Comparison of ENCODE assay signal across 13 mouse cellular contexts in the genomic region with DNA sequence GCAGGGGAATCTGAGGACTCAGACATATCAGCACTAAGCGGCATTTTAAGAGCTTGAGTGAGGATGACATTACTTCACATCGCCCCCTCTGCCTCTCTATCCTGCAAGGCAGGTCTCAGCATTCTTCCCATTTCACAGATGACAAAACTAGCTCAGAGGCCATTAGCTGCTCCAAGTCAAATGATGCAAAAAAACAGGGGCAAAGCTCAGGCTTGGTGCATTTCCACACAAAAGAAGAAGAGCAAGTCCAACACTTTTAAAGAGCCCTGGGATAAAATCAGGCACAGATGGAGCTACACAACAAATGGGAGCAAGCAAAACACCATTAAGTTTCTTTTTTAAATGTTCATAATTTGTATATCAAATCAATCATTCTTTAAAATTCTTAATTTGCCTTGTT. TPM values are rescaled to one million over a fixed set of nuclear protein-coding genes. Genes with fewer than 3 reads are reported as not detected.
DNase-seq lines count a peak whose midpoint lies in the region; ATAC-seq and TF ChIP-seq lines count a peak whose summit lies in the region.
"Had no signal": no experiment of that assay in that cellular context is flagged by ENCODE, and none has a peak within 500 bp of the region (broad histone marks: within the 10 kb centered on the region; RNA-seq: fewer than 3 reads in every experiment).

No protein-coding gene starts in this region.

- ATAC-seq in heart, embryonic 11.5 days (replicated peaks; ENCODE audit: insufficient number of reproducible peaks, low FRiP score, low TSS enrichment) = no peak
- ATAC-seq in limb, embryonic 13.5 days (ENCODE audit: low FRiP score, low read depth) = no peak
- ATAC-seq: inflammation-experienced regulatory T-cells, adult 6 months had no signal

- TF ChIP-seq POLR2A in heart, adult 2 months (IDR thresholded peaks at IDR 0.05; ENCODE audit: insufficient read depth, low read depth, low read length) = no peak
- no peak for TF ChIP-seq POLR2A in liver, adult 2 months (IDR thresholded peaks at IDR 0.05; ENCODE audit: extremely low read depth, insufficient read depth, low read length)

- no peaks in the 10 kb centered on the region for H3K27me3 ChIP-seq in heart, embryonic 11.5 days (ENCODE audit: control insufficient read depth, insufficient read depth, low read length)
- H3K27me3 ChIP-seq in heart, adult 2 months (ENCODE audit: control insufficient read depth, insufficient read depth, low read length) = no peaks in the 10 kb centered on the region
- H3K27me3 ChIP-seq in liver, adult 2 months (ENCODE audit: control insufficient read depth, insufficient read depth, low read length) = no peaks in the 10 kb centered on the region
- no peaks in the 10 kb centered on the region for H3K27me3 ChIP-seq in limb, embryonic 13.5 days
- H3K27me3 ChIP-seq: embryonic facial prominence, embryonic 15.5 days had no signal

- no peak overlapping the region for H3K9ac ChIP-seq in heart, embryonic 11.5 days (ENCODE audit: low read depth, low read length)
- H3K9ac ChIP-seq in heart, adult 2 months (ENCODE audit: low read depth, low read length) = no peak overlapping the region
- no peak overlapping the region for H3K9ac ChIP-seq in liver, adult 2 months (ENCODE audit: low read depth, low read length)
- H3K9ac ChIP-seq in limb, embryonic 13.5 days = no peak overlapping the region
- H3K9ac ChIP-seq: embryonic facial prominence, embryonic 15.5 days had no signal

- no peak for TF ChIP-seq EP300 in heart, adult 2 months (IDR thresholded peaks at IDR 0.05; ENCODE audit: insufficient read depth, low read depth, low read length)

- no peak overlapping the region for H3K4me3 ChIP-seq in heart, embryonic 11.5 days (ENCODE audit: low read depth, low read length)
- H3K4me3 ChIP-seq in heart, adult 2 months = no peak overlapping the region
- no peak overlapping the region for H3K4me3 ChIP-seq in liver, adult 2 months (ENCODE audit: insufficient read depth, low read depth, low read length)
- H3K4me3 ChIP-seq in brown adipose tissue, adult 24 weeks (ENCODE audit: insufficient read depth, low read depth, low read length) = peak overlapping the region; percentile 28
- H3K4me3 ChIP-seq in limb, embryonic 13.5 days = no peak overlapping the region

- no peak for DNase-seq in heart, adult 2 months
- peak; percentile 77 for DNase-seq in liver, adult 2 months (ENCODE audit: extremely low read depth, low read depth, low spot score)
- no peak for DNase-seq in liver
- no peak for DNase-seq in spleen, postnatal 10 days (ENCODE audit: low spot score in 2 of 2)
- no peak for DNase-seq in gastrocnemius, postnatal 4 days (ENCODE audit: low spot score in 2 of 2)
- DNase-seq: cerebellum, postnatal 36 days; kidney, postnatal 14 days had no signal

- 56% methylated on average over 2 of the region's 2 CpGs for WGBS in heart, embryonic 11.5 days (ENCODE audit: insufficient replicate concordance)
- WGBS in heart, adult 2 months = 61% methylated on average over 2 of the region's 2 CpGs
- WGBS in liver, adult 2 months = 93% methylated on average over 2 of the region's 2 CpGs
- 82% methylated on average over 2 of the region's 2 CpGs for WGBS in limb, embryonic 13.5 days

- intact Hi-C loops in heart, adult 2 months (cut with DNase I) = loop anchor here (2.0 to 5.0 kb wide), 2 partner anchors 45 to 91 kb away; no protein-coding TSS in a partner anchor

- H3K36me3 ChIP-seq in heart, embryonic 11.5 days (ENCODE audit: control insufficient read depth, insufficient read depth, low read length) = 0 out of 2 replicates have a peak, but pooled peaks cover 2% of the 10 kb centered on the region
- H3K36me3 ChIP-seq in heart, adult 2 months (ENCODE audit: control insufficient read depth, insufficient read depth, low read length) = peaks cover 13% of the 10 kb centered on the region
- H3K36me3 ChIP-seq in liver, adult 2 months (ENCODE audit: control insufficient read depth, insufficient read depth, low read length) = peaks cover 1% of the 10 kb centered on the region
- peaks cover 12% of the 10 kb centered on the region; the same call in 1 of the 2 replicates for H3K36me3 ChIP-seq in limb, embryonic 13.5 days

- no peak overlapping the region for H3K27ac ChIP-seq in heart, embryonic 11.5 days (ENCODE audit: low read depth, low read length)
- H3K27ac ChIP-seq in heart, adult 2 months = no peak overlapping the region
- H3K27ac ChIP-seq in liver, adult 2 months (replicated peaks; ENCODE audit: insufficient read depth, low read depth, low read length) = peak overlapping the region; percentile 62
- peak overlapping the region; percentile 15 for H3K27ac ChIP-seq in brown adipose tissue, adult 24 weeks (replicated peaks; ENCODE audit: low read depth, low read length)
- no peak overlapping the region for H3K27ac ChIP-seq in limb, embryonic 13.5 days
- H3K27ac ChIP-seq: embryonic facial prominence, embryonic 15.5 days; macrophage had no signal

- peaks cover 6% of the 10 kb centered on the region for H3K79me2 ChIP-seq in heart, adult 2 months (replicated peaks; ENCODE audit: control insufficient read depth, insufficient read depth, low read length)
- H3K79me2 ChIP-seq in liver, adult 2 months (ENCODE audit: control insufficient read depth, insufficient read depth, low read length) = peaks cover 44% of the 10 kb centered on the region

- no peaks in the 10 kb centered on the region for H3K9me3 ChIP-seq in heart, embryonic 11.5 days (replicated peaks; ENCODE audit: control insufficient read depth, low read length)
- no peaks in the 10 kb centered on the region for H3K9me3 ChIP-seq in limb, embryonic 13.5 days
- H3K9me3 ChIP-seq: embryonic facial prominence, embryonic 15.5 days had no signal

- H3K4me1 ChIP-seq in heart, embryonic 11.5 days (ENCODE audit: control insufficient read depth, insufficient read depth, low read length) = peaks cover 28% of the 10 kb centered on the region; the same call in 1 of the 2 replicates
- peaks cover 6% of the 10 kb centered on the region for H3K4me1 ChIP-seq in heart, adult 2 months (ENCODE audit: control insufficient read depth, insufficient read depth, low read length)
- H3K4me1 ChIP-seq in liver, adult 2 months (ENCODE audit: control insufficient read depth, insufficient read depth, low read length) = peaks cover 43% of the 10 kb centered on the region
- peaks cover 21% of the 10 kb centered on the region for H3K4me1 ChIP-seq in brown adipose tissue, adult 24 weeks (ENCODE audit: control insufficient read depth, insufficient read depth, insufficient read length, low read length)
- peaks cover 26% of the 10 kb centered on the region for H3K4me1 ChIP-seq in limb, embryonic 13.5 days

- H3K4me2 ChIP-seq in heart, embryonic 11.5 days = peak overlapping the region; percentile 4; the same call in 1 of the 2 replicates
- 0 out of 2 replicates have a peak overlapping the region, but pooled peaks have one; percentile 2 for H3K4me2 ChIP-seq in limb, embryonic 13.5 days (replicated peaks)

- TF ChIP-seq CTCF in heart, adult 2 months (IDR thresholded peaks at IDR 0.05) = no peak
- TF ChIP-seq CTCF in liver, adult 2 months (IDR thresholded peaks at IDR 0.05; ENCODE audit: low read depth, low read length) = no peak

RNA-seq across cellular contexts. Expression of a gene that starts 2.2 kb away (rescaled TPM):
- polyA plus RNA-seq in heart, embryonic 11.5 days (2014; fragmentation: Nextera tagmentation; extraction: Ambion mirVana) = 27.8 and 32.0 TPM in 2 replicates
- total RNA-seq in heart, adult 2 months (2021) = 100 to 1,000 TPM in 1 of 2 experiments, 10 to 100 TPM in 1; 81.8 to 104 TPM
- polyA plus RNA-seq in heart, adult 2 months (2012; rRNA removed) = 22.5 and 45.3 TPM in 2 replicates
- 26.6 and 31.5 TPM in 2 replicates for total RNA-seq in liver, adult 2 months (2014; rRNA removed)
- 11.5 and 12.7 TPM in 2 replicates for polyA plus RNA-seq in liver, adult 2 months (2012; rRNA removed)
- 62.7 and 65.5 TPM in 2 replicates for polyA plus RNA-seq in brown adipose tissue, adult 24 weeks (2012; ENCODE audit: insufficient read depth, insufficient read length, missing spikeins)
- 20.6 and 21.4 TPM in 2 replicates for polyA plus RNA-seq in limb, embryonic 13.5 days (2015; fragmentation: Nextera tagmentation; extraction: Ambion mirVana)
- 10 to 100 TPM; 61.3 to 72.9 TPM for total RNA-seq in gastrocnemius, postnatal 4 days (2021)

RNA-seq across cellular contexts. Expression of a gene that starts 54.8 kb away (rescaled TPM):
- polyA plus RNA-seq in heart, embryonic 11.5 days (2014; fragmentation: Nextera tagmentation; extraction: Ambion mirVana) = 20.0 and 20.1 TPM in 2 replicates
- 10 to 100 TPM; 11.1 to 13.5 TPM for total RNA-seq in heart, adult 2 months (2021)
- polyA plus RNA-seq in heart, adult 2 months (2012; rRNA removed) = 8.8 and 9.7 TPM in 2 replicates
- total RNA-seq in liver, adult 2 months (2014; rRNA removed) = 12.9 and 15.7 TPM in 2 replicates
- polyA plus RNA-seq in liver, adult 2 months (2012; rRNA removed) = 16.5 and 19.4 TPM in 2 replicates
- polyA plus RNA-seq in brown adipose tissue, adult 24 weeks (2012; ENCODE audit: insufficient read depth, insufficient read length, missing spikeins) = 12.0 and 17.0 TPM in 2 replicates
- 28.2 and 29.5 TPM in 2 replicates for polyA plus RNA-seq in limb, embryonic 13.5 days (2015; fragmentation: Nextera tagmentation; extraction: Ambion mirVana)
- 10 to 100 TPM; 10.9 to 11.9 TPM for total RNA-seq in gastrocnemius, postnatal 4 days (2021)

Comparison
In these comparisons a context has a peak if more than half of its experiments do, and no peak if none do; other contexts are left out.
1. H3K27ac ChIP-seq: peak in liver, adult 2 months (single experiment) and brown adipose tissue, adult 24 weeks (single experiment); none in heart, embryonic 11.5 days (single experiment), heart, adult 2 months (single experiment) and limb, embryonic 13.5 days (single experiment).